Mouse (Mus musculus) mouse trophoblast stem cell (cell line): ENCODE measurements around the gene Rbm4.
"Not testable (repeated sequence)": the region's sequence is repeated elsewhere in the genome, so short reads cannot be mapped to it uniquely, and the experiment has no call there.

Source experiments
- in situ Hi-C, 2 experiments: fragments of 300-500 bp; cut with MseI, MboI; formaldehyde crosslinking; loops; 2 replicates in 1 of 2; 3 replicates in 1 of 2; pipeline ENCODE4 v1.15.1; 2025

The Rbm4 gene

GRCm38 (mm10) chr19:4797846-4798245 is 4.1 kb upstream of the Rbm4 start:
- in situ Hi-C loops: no loop called here

- in situ Hi-C loops: no loop called here
Observed at GRCm38 (mm10) chr19:4795929-4796328, 2.2 kb upstream of the Rbm4 start.

GRCm38 (mm10) chr19:4793281-4793830 is 345 bp downstream of the Rbm4 start:
- in situ Hi-C loops: no loop called here

GRCm38 (mm10) chr19:4786313-4786712 is 7.4 kb downstream of the Rbm4 start:
- in situ Hi-C loops: no loop called here

GRCm38 (mm10) chr19:4785206-4785605 is 8.5 kb downstream of the Rbm4 start:
- in situ Hi-C loops: no loop called here

- in situ Hi-C loops: no loop called here
Observed at GRCm38 (mm10) chr19:4782891-4783290, 10.8 kb downstream of the Rbm4 start.

- in situ Hi-C loops: no loop called here
Observed at GRCm38 (mm10) chr19:4772785-4773184, 20.9 kb downstream of the Rbm4 start.

- in situ Hi-C loops: no loop called here
Observed at GRCm38 (mm10) chr19:4767507-4768148, 26.1 kb downstream of the Rbm4 start.

GRCm38 (mm10) chr19:4762876-4763275 is 30.8 kb downstream of the Rbm4 start:
- in situ Hi-C loops: no loop called here

GRCm38 (mm10) chr19:4760544-4760943 is 33.2 kb downstream of the Rbm4 start:
- in situ Hi-C loops: not testable (repeated sequence)

GRCm38 (mm10) chr19:4756921-4757320 is 36.8 kb downstream of the Rbm4 start:
- in situ Hi-C loops: no loop called here

- in situ Hi-C loops: no loop called here
Observed at GRCm38 (mm10) chr19:4756193-4756911, 37.3 kb downstream of the Rbm4 start, which contains the start of gene Rbm4b. Gene Rbm4b (plus strand): TSS chr19:4756497.

- in situ Hi-C loops: no loop called here
Observed at GRCm38 (mm10) chr19:4755565-4756192, 38.0 kb downstream of the Rbm4 start.

GRCm38 (mm10) chr19:4749975-4750374 is 43.7 kb downstream of the Rbm4 start:
- in situ Hi-C loops: no loop called here

- in situ Hi-C loops: no loop called here
Observed at GRCm38 (mm10) chr19:4748493-4748892, 45.2 kb downstream of the Rbm4 start.

GRCm38 (mm10) chr19:4747631-4748312 is 45.9 kb downstream of the Rbm4 start:
- in situ Hi-C loops: no loop called here

- in situ Hi-C loops: no loop called here
Observed at GRCm38 (mm10) chr19:4746611-4747010, 47.1 kb downstream of the Rbm4 start.

- in situ Hi-C loops: no loop called here
Observed at GRCm38 (mm10) chr19:4745681-4746080, 48.0 kb downstream of the Rbm4 start.

GRCm38 (mm10) chr19:4745057-4745456 is 48.6 kb downstream of the Rbm4 start:
- in situ Hi-C loops: no loop called here

- in situ Hi-C loops: loop anchor here in 1 of 2 experiments (5.0 kb wide), 1 partner anchor 102 kb away; no protein-coding TSS in a partner anchor
Observed at GRCm38 (mm10) chr19:4744026-4744425, 49.7 kb downstream of the Rbm4 start.

- in situ Hi-C loops: loop anchor here in 1 of 2 experiments (5.0 kb wide), 1 partner anchor 101 kb away; no protein-coding TSS in a partner anchor
Observed at GRCm38 (mm10) chr19:4743524-4743923, 50.2 kb downstream of the Rbm4 start.

- in situ Hi-C loops: loop anchor here in 1 of 2 experiments (5.0 kb wide), 1 partner anchor 100 kb away; no protein-coding TSS in a partner anchor
Observed at GRCm38 (mm10) chr19:4742229-4742628, 51.5 kb downstream of the Rbm4 start.
